Mouse (Mus musculus) layer of hippocampus, adult 9-11 months (tissue): ENCODE measurements at regions not wholly inside any gene's neighbourhood (a gene's known extent, or its start where the extent isn't known, plus 50 kb on each side); places are given as distances from the start of the nearest gene placed in this dataset.

ENCODE experiments used
- DNase-seq: peaks from one replicate; pipeline ENCODE4 v3.0.0; 2022

DNA sequence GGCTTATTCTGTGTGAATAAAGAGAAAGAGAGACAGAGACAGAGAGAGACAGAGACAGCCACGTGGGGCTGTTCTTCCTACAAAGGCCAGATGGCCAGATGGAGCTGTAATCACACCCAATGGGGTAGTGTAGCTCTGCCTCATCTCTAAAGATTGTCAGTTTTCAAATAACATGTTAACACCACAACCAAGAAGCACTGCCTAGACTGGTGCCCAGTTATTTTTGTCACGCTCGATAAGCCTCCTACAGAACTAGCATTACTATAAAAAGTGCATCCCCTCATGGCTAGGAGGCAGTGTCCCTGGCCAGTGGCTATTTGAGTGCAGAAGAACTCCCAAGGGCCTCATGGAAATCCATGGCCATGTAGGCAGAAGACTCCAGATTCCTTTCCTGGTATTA, 90.0 kb upstream of the Irx4 start:
- DNase-seq = no peak

DNA sequence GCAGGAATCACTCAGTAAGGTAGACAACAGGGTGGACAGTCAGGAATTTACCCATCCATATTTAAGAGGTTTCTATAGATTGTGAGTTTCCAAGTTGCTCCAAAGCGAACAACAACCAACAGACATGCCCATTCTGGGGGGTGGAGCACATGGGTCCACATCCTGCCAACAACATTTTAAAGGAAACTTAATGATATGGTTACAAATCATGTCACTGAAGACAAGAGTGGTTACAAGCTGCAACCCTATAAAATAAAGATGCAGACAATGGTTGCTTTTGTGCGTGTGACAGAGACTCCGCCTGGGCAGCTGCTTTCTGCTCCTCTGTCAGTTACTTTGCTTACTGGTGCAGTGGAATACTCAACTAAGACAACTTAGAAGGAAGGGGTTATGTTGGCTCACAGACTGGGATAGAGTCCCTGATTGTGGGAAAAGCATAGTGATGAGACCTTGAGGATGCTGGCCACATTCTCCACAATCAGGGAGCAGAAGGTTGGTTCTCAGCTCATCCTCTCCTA, 52.3 kb upstream of the Irx4 start:
- no peak for DNase-seq
